Mouse (Mus musculus) ovary, postnatal 10 days (tissue): ENCODE data around the gene Cdc20b.
"Not testable (repeated sequence)": the region's sequence is repeated elsewhere in the genome, so short reads cannot be mapped to it uniquely, and the experiment has no call there.

Experiments
- DNase-seq: peaks from one replicate; pipeline ENCODE4 v3.0.0; 2022; ENCODE audit warnings: low spot score

Cdc20b gene

GRCm38 (mm10) chr13:113034950-113035421 lies at the start of gene Cdc20b:
Gene Cdc20b, plus strand, starts transcription at chr13:113035111.
- peak; percentile 27 for DNase-seq

DNA sequence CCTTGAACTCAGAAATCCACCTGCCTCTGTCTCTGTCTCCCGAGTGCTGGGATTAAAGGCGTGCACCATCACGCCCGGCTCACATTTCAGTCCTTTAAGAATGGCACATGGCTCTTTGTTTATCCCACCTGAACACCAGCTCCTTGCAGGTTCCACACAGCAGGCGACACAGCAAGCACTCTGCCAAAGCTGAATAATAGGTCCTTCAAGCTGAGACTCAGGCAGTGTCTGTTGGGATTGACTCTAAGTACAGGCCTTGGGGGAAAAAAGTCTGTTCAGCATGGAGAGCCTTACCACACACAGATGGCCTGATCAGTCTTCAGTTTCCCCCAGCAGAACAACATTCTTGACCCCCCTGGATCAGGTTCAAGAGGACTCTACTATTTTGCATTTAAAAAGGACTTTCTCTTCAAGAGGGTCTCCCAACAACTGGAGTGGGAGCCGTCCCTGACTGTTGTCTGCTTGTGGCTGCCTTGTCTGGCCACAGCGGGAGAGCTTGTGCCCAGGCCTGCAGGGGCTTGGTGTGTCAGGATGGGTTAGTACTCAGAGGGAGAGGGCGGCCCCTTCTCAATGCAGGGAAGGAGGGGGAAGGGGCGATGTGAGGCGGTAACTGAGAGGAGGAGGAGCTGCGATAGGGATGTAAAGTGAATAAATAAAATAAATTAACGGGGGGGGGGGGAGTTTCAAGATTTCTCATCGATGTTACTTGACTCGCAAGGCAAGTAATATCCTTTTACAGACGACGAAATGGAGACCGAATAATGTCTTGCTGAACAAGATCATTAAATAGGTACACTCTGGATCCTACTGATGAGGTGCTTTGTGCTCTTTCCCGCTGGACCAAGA lies 49.1 kb upstream of the Cdc20b start:
- no peak for DNase-seq

DNA sequence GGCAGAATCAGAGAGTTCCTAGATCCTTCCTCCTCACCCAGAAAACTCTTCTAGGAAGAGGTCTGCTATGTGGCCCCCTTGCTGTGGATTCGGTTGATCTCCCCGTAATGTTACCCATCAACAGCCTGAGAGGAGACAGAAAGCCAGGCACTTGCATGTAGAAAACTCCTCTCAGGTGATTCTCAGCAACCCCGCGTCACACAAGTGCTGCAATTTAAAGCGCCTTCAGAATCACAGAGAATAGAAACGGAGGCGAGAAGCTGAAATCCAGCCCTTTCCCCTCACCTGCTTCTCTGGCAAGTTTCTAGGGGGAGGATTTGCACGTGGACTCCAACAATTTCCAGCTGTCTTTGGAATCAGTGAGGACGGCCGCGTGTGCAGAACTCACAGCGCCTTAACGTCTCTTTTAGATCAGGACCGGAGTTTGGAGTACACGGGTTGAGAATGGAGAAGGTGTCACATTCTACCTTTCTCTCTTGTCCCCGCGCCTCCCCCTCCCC lies 48.4 kb upstream of the Cdc20b start:
- no peak for DNase-seq

- peak; percentile 84 for DNase-seq
Measured at GRCm38 (mm10) chr13:112987532-112987943, 47.4 kb upstream of the Cdc20b start, which contains the start of gene Ccno. Gene Ccno, plus strand, starts transcription at chr13:112987802.

GRCm38 (mm10) chr13:112987991-112988390 lies 46.9 kb upstream of the Cdc20b start:
- DNase-seq, result no peak

DNA sequence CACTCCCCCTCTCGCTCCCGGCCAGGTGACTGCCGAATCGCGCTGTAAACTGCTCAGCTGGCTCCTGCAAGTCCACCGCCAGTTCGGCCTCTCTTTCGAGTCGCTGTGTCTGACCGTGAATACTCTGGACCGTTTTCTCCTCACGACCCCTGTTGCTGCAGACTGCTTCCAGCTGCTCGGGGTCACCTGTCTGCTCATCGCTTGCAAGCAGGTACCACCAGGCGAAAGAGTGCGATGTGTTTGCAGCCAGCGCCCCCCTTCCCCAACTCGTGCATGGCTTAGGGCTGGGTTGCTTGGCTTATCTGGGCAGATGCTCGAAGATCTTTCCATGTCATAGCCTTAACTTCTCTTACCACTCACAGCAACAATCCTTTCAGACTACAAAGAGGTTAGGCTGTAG lies 46.0 kb upstream of the Cdc20b start:
- no peak for DNase-seq

DNA sequence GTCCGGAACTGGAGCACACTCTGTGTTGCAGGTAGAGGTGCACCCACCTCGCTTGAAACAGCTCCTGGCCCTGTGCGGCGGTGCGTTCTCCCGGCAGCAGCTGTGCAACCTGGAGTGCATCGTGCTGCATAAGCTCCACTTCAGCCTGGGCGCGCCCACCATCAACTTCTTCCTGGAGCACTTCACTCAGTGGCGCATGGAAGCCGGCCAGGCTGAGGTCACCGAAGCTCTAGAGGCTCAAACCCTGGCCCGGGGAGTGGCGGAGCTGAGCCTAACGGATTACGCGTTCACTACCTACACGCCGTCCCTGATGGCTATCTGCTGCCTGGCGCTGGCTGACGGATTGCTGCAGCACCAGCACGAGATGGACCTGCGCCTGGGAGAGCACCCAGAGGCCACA lies 45.4 kb upstream of the Cdc20b start:
- DNase-seq, result no peak

DNA sequence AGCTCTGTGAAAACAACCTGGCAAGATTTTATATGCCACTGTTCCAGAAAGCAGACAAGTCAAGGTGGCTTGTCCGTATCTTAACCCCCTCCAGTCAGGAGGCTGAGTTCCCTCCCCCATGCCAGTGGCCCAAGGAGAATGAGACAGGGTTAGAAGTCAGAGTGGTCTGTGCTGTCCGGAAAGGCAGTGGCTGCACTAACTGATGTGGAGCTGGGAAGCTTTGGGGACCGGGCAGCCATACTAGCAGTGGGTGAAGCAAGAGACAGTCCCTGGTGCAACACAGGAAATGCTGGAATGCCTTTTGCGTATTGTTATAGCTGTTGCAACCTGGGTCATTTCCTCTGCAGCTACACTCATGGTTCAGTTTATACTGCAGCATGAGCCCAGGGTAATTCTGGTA lies 44.6 kb upstream of the Cdc20b start:
- DNase-seq, result no peak

DNA sequence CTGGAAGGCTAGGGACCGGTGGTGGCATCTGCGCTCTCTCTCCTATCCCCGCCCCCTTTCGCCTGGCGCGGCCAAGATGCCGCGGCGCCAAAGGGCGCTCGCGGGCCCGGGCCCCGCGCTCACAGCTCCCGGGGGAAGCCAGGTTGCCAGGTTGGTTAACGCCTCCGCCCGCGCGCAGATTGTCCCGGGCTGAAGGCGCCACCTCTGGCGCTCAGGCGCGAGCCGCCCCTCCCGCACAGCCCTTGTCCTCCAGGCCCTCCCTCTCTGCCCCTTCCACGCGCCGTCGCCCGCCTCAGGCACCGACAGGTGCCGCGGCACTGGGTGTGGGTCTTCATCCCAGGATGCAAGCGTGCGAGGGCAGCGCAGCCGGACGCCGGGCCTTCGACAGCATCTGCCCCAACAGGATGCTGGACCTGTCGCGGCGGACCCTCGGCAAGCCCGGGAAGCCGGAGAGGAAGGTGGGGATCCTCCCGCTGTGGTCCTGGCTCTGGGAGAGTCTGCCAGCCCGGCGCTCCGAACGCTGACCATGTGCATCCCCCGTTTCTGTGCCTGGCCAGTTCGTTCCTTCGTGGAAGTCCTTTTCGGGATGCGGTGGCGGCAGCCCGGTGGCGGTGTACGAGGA lies 41.3 kb upstream of the Cdc20b start, which contains the start of gene Mcidas:
Gene Mcidas, plus strand, starts transcription at position 315 of the 622 bp plus-strand sequence.
- no peak for DNase-seq

DNA sequence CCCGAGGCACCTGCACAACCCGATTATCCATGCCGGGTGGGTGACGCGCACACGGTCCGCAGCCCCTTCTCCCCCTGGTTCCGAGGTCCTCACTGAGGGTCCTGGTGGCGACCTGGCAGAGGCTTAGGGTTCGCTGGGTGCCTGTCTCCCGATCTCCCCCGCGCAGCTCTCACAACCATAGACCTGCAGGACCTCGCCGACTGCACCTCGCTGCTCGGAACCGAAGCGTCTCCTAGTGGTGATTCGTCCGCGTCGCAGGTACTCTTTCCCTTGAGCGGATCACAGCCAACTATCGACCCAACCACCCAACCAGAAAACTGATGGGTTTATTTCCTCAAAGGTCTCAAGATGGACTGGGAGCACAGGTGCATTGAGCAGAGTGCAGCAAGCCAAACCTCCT lies 40.7 kb upstream of the Cdc20b start:
- no peak for DNase-seq

DNA sequence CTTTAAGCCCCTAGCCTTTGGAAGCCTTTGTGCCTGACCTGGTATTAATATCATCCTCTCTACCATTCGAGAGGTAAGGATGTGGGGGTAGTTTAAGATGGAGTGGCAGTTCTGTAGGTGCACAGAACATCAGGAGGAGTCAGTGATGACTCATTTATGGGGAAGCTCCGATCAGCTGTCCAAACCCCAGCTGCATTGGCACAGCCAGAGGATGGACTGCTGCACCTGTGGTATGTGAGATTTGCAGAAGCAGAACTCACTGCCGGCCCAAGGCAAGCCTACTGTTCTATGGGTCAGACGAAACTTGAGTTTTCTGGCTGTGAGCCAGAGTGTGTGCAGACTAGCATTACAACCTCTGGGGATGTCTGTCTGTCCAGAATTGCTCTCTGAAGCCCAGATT lies 38.5 kb upstream of the Cdc20b start:
- no peak for DNase-seq

DNA sequence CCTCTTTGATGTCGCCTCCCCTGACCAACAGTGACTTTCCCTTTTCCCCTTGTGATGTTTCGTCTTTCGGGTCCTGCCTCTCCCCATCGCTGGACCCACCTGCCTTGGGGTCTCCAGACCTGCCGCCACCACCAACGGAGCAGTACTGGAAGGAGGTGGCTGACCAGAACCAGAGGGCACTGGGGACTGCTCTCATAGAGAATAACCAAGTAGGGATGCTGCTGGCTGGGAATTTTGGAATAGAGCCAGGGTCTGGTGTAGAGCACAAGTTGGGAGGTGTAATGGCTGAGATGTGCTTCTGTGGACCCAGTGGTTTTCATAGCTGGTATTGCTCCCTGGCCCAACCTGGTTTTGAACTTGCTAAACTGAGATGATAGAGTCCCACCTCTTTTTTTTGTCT lies 37.5 kb upstream of the Cdc20b start:
- no peak for DNase-seq

DNA sequence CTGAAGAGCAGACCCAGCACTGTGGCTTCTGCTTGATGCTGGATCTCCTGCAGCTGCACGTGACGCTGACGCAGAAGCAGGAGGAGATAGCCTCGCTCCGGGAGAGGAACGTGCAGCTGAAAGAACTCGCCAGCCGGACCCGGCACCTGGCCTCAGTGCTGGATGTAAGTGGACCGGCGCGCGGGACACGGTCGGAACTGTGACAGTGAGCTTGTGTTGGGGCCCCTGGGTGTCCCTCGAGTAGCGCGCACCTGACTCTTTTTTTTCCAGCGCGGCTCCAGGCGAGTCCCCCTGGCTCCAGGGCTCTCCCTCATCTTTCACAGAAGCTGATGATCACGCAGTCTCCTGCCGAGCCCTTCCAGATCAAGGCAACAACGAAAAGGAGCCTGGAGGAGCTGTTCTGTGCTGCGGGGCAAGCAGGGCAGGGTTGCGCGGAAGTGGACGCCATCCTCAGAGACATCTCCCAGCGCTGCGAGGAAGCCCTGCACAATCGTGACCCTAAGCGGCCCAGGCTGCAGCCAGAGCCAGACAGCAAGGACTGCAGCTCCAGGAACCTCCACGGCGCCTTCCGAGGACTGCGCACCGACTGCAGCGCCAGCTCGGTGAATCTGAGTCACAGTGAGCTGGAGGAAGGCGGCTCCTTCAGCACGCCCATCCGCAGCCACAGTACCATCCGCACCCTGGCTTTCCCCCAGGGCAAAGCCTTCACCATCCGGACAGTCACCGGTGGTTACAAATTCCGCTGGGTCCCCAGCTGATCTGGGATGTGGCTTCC lies 36.3 kb upstream of the Cdc20b start:
- DNase-seq, result no peak

DNA sequence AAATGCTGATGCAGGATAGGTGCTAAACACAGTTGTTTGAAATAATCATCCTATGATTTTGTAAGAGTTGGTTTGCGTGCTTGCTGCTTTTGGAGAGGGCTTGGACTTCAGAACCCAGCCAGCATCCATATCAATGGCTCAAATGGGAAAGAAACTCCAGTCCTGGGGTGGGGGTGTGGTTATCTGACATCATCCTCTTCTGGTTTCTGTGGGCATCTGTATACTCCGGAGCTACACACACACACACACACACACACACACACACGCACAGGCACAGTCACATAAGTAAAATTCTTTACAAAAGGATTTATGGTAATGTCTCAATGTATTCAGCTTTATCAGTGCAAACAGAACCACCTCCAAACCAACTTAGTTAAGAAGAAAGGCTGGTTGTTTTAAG lies 34.8 kb upstream of the Cdc20b start:
- no peak for DNase-seq

GRCm38 (mm10) chr13:113000576-113001318 lies 34.2 kb upstream of the Cdc20b start:
- no peak for DNase-seq

DNA sequence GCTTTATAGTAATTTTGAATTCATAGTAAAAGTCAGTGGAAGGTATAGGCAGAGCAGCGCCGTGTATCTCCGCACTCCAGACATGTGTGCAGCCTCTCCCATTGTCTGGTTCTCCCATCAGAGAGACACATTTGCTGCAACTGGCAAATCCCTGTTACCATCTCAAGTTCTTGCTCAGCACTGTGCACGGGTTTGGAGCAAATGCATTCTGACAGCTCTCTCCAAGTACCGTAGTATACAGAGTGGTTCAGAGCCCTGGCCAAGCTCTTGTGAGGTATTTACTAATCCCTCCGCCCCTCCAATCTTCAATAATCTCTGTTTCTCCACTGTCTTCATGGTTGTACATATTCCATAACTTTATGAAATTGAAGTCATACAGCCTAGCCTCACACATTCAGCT lies 22.2 kb upstream of the Cdc20b start:
- no peak for DNase-seq

GRCm38 (mm10) chr13:113013174-113013953 lies 21.5 kb upstream of the Cdc20b start:
- DNase-seq, result not testable (repeated sequence)

DNA sequence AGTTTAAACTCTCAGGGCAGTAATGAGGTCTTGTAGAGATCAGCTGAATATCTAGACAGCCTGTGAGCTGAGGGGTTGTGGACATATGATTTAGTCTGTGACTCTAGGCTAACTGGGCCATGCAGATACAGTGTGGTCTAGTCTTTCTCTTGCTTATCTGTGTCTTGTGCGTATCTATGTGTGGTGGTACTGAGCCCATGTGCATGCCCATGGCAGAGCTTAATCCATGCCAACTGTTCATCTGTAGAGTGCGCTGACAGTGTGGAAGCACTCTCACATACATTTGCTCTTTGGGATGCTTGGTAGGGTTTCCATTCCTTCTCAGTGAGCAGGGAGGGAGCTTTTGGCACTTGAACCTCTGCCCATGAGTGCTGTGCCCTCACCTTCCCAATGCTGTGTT lies 13.4 kb upstream of the Cdc20b start:
- no peak for DNase-seq

- DNase-seq, result no peak
Measured at GRCm38 (mm10) chr13:113022467-113022866, 12.4 kb upstream of the Cdc20b start.

GRCm38 (mm10) chr13:113023274-113024143 lies 11.4 kb upstream of the Cdc20b start:
- no peak for DNase-seq
